Mouse (Mus musculus) intestine, postnatal 0 days (tissue): ENCODE data around the gene Tpm3. TPM values are rescaled to one million over a fixed set of nuclear protein-coding genes. Genes with fewer than 3 reads are reported as not detected.

Experiments used
- ATAC-seq: fragments of 200-750 bp; cut with Nextera tagmentation; 2 replicates; pipeline ENCODE4 v1.8.0; 2017; ENCODE audit warnings: mild to moderate bottlenecking, moderate TSS enrichment, moderate library complexity
- H3K27ac ChIP-seq: fragments of 300-500 bp; sonication (generic); 2 replicates; pipeline ENCODE4 v1.5.1; 2014; ENCODE audit warnings: mild to moderate bottlenecking, low read depth, low read length, moderate library complexity
- H3K27me3 ChIP-seq: fragments of 300-500 bp; sonication (generic); replicated peaks from 2 replicates; pipeline ENCODE4 v1.6.1; 2014; ENCODE audit warnings: low read length, mixed read lengths; ENCODE audit not compliant: control insufficient read depth, insufficient read depth
- H3K36me3 ChIP-seq: fragments of 300-500 bp; sonication (generic); 2 replicates; pipeline ENCODE4 v1.6.1; 2014; ENCODE audit warnings: mild to moderate bottlenecking, moderate library complexity; ENCODE audit not compliant: control insufficient read depth, insufficient read depth
- H3K4me1 ChIP-seq: fragments of 300-500 bp; sonication (generic); replicated peaks from 2 replicates; pipeline ENCODE4 v1.6.1; 2014; ENCODE audit warnings: antibody characterized with exemption, low read length, mixed read lengths; ENCODE audit not compliant: control insufficient read depth, insufficient read depth
- H3K4me2 ChIP-seq: fragments of 300-500 bp; sonication (generic); replicated peaks from 2 replicates; pipeline ENCODE4 v1.6.1; 2014; ENCODE audit warnings: low read depth, mild to moderate bottlenecking, moderate library complexity
- H3K4me3 ChIP-seq: fragments of 300-500 bp; sonication (generic); 2 replicates; pipeline ENCODE4 v1.5.1; 2014; ENCODE audit warnings: low read depth, low read length
- H3K9ac ChIP-seq: fragments of 300-500 bp; sonication (generic); 2 replicates; pipeline ENCODE4 v1.6.1; 2014; ENCODE audit warnings: mild to moderate bottlenecking, low read depth, low read length
- H3K9me3 ChIP-seq: fragments of 300-500 bp; sonication (generic); 2 replicates; pipeline ENCODE4 v1.6.1; 2016; ENCODE audit warnings: mixed run types; ENCODE audit not compliant: control insufficient read depth
- CTCF ChIP-seq: sonication (generic); IDR thresholded peaks from 2 replicates; pipeline ENCODE4 v1.5.1; 2016; ENCODE audit warnings: low read depth, mild to moderate bottlenecking, control low read depth, antibody characterized with exemption, moderate library complexity
- WGBS: fragments of 180-500 bp; shearing (Covaris S2); extraction: QIAGEN DNeasy Blood & Tissue Kit; methylation state at CpG from one replicate; pipeline ENCODE4 v1.1.7; 2014; 5-methylcytosine and 5-hydroxymethylcytosine counted together
- polyA plus RNA-seq: library from polyadenylated mRNA; unstranded; fragments of >200 nt; fragmentation: Nextera tagmentation; extraction: Ambion mirVana; gene quantifications from 2 replicates; pipeline ENCODE4 v1.2.1, GENCODE M21; 2015

The Tpm3 gene
- 311 and 332 TPM in 2 replicates for polyA plus RNA-seq

DNA sequence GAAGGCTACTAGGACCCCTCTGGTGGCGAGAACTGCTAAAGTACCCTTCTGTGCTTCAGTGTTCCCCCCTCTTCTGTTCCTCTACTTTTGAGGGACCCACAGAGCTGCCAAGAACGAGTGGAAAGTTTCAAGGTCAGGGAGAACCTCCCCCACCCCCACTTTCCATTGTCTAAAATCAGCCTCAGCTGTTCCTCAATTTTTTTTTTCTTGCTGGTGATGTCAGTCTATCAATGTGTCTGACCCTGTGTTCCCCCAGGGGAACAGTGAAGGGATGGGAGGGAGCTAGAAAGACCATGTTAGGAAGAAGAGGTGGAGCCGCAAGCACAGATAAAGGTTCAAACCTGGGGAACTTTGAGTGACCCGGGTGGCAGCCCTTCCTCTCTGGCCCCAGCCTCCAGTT, at the start of gene Tpm3:
Gene Tpm3 (plus strand): TSS at position 356 of the 400 bp plus-strand sequence.
- Histone ChIP-seq H3K4me1 (no peaks in the 10 kb centered on the region), H3K4me2 (no peak within 1 kb of the TSS), H3K9me3 (no peaks in the 10 kb centered on the region), H3K27me3 (no peaks in the 10 kb centered on the region), H3K27ac (no peak within 1 kb of the TSS), H3K36me3 (no peaks in the 10 kb centered on the region), H3K4me3 (no peak within 1 kb of the TSS), H3K9ac (no peak within 1 kb of the TSS)
- TF ChIP-seq CTCF, result no peak
- no peak for ATAC-seq
- 53% methylated on average over 4 of the region's 4 CpGs for WGBS

DNA sequence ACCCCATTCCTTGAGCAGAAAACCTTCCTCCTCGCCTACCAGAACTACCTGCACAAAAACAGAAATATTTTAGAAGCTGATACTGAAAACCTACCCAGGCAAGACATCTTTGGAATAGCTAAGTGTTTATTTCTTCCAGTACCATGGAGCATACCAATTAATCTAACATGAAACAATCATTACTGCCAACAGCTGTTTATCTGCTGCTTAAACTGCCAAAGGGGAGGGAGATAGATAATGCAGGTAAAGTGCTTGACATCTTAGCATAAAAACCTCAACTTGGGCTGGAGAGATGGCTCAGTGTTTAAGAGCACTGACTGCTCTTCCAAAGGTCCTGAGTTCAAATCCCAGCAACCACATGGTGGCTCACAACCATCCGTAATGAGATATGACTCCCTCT, 37.8 kb upstream of the Tpm3 start:
- ATAC-seq, result no peak
- H3K4me1 ChIP-seq, result no peaks in the 10 kb centered on the region
- H3K4me2 ChIP-seq, result no peak overlapping the region
- TF ChIP-seq CTCF, result no peak
- H3K9ac ChIP-seq, result no peak overlapping the region
- no peaks in the 10 kb centered on the region for H3K9me3 ChIP-seq
- H3K4me3 ChIP-seq, result no peak overlapping the region
- no peaks in the 10 kb centered on the region for H3K27me3 ChIP-seq
- H3K27ac ChIP-seq, result no peak overlapping the region
- peaks cover 69% of the 10 kb centered on the region for H3K36me3 ChIP-seq
- 97% methylated on average over 2 of the region's 2 CpGs for WGBS

DNA sequence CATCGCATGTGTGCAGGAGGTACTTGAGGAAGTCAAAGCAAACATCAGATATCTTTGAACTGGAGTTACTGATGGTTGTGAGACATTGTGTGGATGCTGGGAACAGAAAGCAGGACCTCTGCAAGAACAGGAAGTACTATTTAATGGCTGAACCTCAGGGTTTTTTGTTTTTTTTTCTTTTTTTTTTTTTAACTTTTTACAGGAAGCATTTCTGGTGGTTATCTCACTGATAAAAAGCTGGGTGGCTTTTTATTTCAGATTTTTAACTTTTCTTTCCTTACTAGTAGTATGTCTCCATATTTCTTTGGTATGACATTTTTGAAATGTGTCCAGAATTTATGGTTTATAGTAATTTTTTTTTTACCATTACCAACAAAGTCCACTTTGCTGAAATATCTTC, 36.2 kb upstream of the Tpm3 start:
- Histone ChIP-seq H3K9ac (no peak overlapping the region), H3K27ac (no peak overlapping the region), H3K9me3 (no peaks in the 10 kb centered on the region), H3K4me1 (no peaks in the 10 kb centered on the region), H3K36me3 (peaks cover 59% of the 10 kb centered on the region), H3K4me2 (no peak overlapping the region), H3K4me3 (no peak overlapping the region), H3K27me3 (no peaks in the 10 kb centered on the region)
- WGBS, result 91% methylated on average over 1 of the region's 1 CpGs
- TF ChIP-seq CTCF, result no peak
- no peak for ATAC-seq

DNA sequence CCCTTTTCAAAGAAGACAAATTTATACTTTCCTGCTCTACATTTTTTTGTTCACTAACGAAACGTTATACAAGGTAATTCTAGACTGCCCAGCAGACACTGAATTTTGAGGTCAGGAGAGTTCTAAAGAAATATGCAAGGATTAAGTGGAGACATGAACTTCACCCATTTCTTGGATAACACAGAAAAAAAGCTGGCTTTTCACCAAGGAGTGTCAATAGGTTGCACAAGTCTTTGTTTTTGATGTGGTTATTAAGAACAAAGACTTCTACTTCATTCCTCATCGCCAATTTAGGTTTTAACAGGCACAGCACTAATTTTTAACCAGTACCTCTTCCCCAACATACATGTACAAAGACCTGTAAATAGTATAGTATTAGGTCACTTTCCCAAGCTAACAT, 22.8 kb upstream of the Tpm3 start:
- Histone ChIP-seq H3K4me2 (no peak overlapping the region), H3K27ac (no peak overlapping the region), H3K4me3 (no peak overlapping the region), H3K4me1 (0 out of 2 replicates have a peak, but pooled peaks cover 2% of the 10 kb centered on the region), H3K9ac (no peak overlapping the region), H3K27me3 (no peaks in the 10 kb centered on the region), H3K9me3 (no peaks in the 10 kb centered on the region), H3K36me3 (peaks cover 19% of the 10 kb centered on the region)
- no peak for TF ChIP-seq CTCF
- no peak for ATAC-seq
- WGBS, result 47% methylated on average over 3 of the region's 3 CpGs

DNA sequence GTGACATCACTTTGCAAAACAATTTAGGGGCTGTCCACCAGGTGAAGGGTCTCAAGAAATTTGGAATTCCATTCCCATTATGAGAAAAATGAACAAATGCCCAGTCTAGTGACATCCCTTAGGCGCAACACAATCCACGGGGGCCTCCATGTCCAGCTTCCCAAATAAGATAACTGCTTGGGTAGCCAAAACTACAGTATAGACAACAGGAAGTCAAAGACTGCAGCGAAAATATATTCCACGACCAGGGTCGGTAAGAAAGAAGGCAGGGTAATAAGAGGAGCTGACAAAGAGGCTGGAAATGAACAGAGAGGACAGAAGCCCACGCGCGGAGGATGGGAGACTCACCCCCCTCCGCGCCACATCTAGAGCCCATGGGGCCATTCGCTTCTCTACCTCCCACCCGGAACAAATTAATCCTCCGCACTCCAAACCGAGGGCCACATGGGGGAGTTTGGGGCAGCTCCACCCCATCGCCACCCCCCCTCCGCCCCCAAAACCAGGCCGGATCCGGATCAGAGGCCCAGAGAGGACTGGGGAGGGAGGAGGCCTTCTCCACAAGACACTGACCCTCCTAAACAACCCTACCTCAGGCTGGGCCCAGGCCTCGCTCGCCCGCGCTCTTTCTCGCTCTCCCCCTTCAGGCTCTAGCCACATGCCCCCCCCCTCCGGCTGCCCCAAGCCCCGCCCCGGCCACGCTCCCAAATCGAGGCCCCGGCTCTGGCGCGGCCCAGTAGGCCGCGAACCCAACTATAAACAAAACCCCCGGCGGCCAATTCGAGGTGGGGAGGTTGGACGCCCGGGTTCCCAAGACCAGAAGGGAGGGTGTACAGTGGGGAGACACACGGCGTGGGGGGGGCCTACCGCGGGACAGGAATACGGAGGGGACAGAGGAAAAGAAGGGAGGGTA, 20.8 kb upstream of the Tpm3 start, which contains the start of gene 4933434E20Rik:
Gene 4933434E20Rik (plus strand): TSS at position 196 of the 910 bp plus-strand sequence.
- H3K36me3 ChIP-seq, result peaks cover 17% of the 10 kb centered on the region
- peak; percentile 62 for ATAC-seq

More for the DNA sequence above, 20.8 kb upstream of the Tpm3 start, which contains the start of gene 4933434E20Rik:
- Histone ChIP-seq H3K27me3 (no peaks in the 10 kb centered on the region), H3K9me3 (no peaks in the 10 kb centered on the region), H3K9ac (peak within 1 kb of the TSS; percentile 97), H3K4me1 (0 out of 2 replicates have a peak, but pooled peaks cover 2% of the 10 kb centered on the region), H3K4me3 (peak within 1 kb of the TSS; percentile 90), H3K27ac (peak within 1 kb of the TSS; percentile 92), H3K4me2 (peak within 1 kb of the TSS; percentile 71)
- under 1% methylated on average over 42 of the region's 43 CpGs for WGBS
- 0 out of 2 replicates have a peak, but pooled peaks have one; percentile 20 for TF ChIP-seq CTCF
